Mouse (Mus musculus): ENCODE data around the gene Slc9a9. TPM values are rescaled to one million over a fixed set of nuclear protein-coding genes. Genes with fewer than 3 reads are reported as not detected.

The Slc9a9 gene
- polyA plus RNA-seq, 1 experiment from 2014 or later: 1.6 TPM

GRCm38 (mm10) chr9:95189218-95189605 lies 519.5 kb downstream of the Slc9a9 start:
- no peak for DNase-seq
- Histone ChIP-seq H3K4me3 (replicated peaks) (no peak overlapping the region), H3K36me3 (no peaks in the 10 kb centered on the region), H3K4me2 (no peak overlapping the region), H3K4me1 (replicated peaks) (peaks cover 22% of the 10 kb centered on the region), H3K27ac (no peak overlapping the region), H3K9ac (no peak overlapping the region), H3K27me3 (no peaks in the 10 kb centered on the region), H3K9me3 (replicated peaks) (no peaks in the 10 kb centered on the region)
- 67% methylated on average over 4 of the region's 4 CpGs for WGBS (ENCODE audit: insufficient replicate concordance)
- no peak for ATAC-seq (ENCODE audit: low read depth)

DNA sequence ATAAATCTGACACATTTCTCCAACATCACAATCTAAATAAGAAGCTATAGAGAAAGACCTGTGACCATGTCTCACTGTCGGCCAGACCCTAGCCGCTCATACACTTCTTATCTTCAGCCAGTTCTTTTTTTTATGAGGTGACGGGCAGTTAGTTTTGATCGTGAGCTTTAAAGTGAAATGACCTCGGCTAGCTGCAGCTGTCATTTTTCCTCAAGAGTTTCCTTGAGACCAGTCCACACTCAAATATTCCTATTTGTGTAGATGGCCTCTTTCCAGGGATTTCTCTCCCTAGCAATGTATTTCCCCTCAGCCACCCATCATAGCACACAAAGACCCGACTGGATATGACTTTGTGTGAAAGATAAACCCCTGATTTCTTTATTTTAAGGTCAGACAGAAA lies 521.7 kb downstream of the Slc9a9 start:
- H3K27ac ChIP-seq: no peak overlapping the region
- H3K9ac ChIP-seq: no peak overlapping the region
- H3K27me3 ChIP-seq: no peaks in the 10 kb centered on the region
- peaks cover 27% of the 10 kb centered on the region for H3K4me1 ChIP-seq (replicated peaks)
- WGBS (ENCODE audit: insufficient replicate concordance): 53% methylated on average over 6 of the region's 6 CpGs
- no peaks in the 10 kb centered on the region for H3K36me3 ChIP-seq
- no peaks in the 10 kb centered on the region for H3K9me3 ChIP-seq (replicated peaks)
- H3K4me2 ChIP-seq: no peak overlapping the region
- no peak for ATAC-seq (ENCODE audit: low read depth)
- DNase-seq: no peak
- no peak overlapping the region for H3K4me3 ChIP-seq (replicated peaks)

DNA sequence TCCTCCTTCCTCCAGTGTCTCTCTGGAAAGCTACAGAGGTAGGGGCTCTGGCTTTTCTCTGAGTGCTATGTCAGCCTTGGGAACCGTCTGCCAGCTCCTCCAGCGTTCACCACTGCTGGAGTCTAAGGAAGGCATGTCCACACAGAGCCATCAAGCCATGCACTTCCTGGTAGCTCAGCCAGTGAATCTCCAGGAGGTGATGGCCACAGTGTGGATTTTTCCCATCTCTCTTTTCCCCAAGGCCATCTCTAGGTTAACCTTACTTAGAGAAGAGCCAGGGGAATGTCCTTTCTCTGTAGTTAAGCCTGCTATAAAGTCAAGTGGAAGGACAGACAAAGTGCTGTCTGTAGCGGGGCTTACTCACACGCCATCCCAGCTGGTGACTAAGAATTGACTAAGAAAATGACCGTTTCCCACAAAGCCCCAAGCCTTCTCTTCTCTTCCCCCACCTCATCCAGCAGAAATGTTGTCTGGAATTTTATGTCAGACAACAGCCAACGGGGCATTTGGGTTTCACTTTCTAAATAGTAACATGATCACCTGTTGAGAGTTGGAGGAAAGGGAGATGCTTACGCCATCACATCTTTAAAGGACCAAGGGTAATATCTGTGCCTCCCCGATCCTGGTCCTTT lies 523.3 kb downstream of the Slc9a9 start:
- DNase-seq: no peak
- peaks cover 24% of the 10 kb centered on the region for H3K4me1 ChIP-seq (replicated peaks)
- H3K27ac ChIP-seq: no peak overlapping the region
- no peaks in the 10 kb centered on the region for H3K27me3 ChIP-seq
- no peak overlapping the region for H3K9ac ChIP-seq
- ATAC-seq (ENCODE audit: low read depth): no peak
- H3K4me3 ChIP-seq (replicated peaks): no peak overlapping the region
- H3K4me2 ChIP-seq: no peak overlapping the region
- no peaks in the 10 kb centered on the region for H3K9me3 ChIP-seq (replicated peaks)
- H3K36me3 ChIP-seq: no peaks in the 10 kb centered on the region
- WGBS (ENCODE audit: insufficient replicate concordance): 65% methylated on average over 8 of the region's 8 CpGs

DNA sequence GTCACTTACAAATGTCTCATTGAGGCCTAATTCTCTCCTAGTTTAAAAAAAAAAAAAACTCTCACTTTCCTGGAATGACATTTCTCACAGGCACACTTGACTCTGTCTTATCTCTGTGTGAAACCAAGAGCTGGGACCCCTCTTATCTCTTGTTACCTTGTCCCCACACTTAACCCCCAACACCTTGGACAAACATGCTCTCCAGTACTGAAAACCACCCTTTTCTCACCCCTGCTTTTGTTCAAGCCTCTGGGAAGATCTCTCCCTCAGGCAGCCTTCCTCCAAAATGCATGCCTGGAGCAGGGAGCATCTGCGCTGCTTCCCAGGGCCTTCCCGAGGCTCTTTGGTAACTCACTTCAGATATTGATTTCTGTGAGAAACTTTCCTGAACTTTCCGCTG lies 524.0 kb downstream of the Slc9a9 start:
- ATAC-seq (ENCODE audit: low read depth) (peak; percentile 35; the same call in 1 of the 2 replicates), DNase-seq (no peak)
- no peak overlapping the region for H3K4me3 ChIP-seq (replicated peaks)
- no peaks in the 10 kb centered on the region for H3K36me3 ChIP-seq
- no peaks in the 10 kb centered on the region for H3K27me3 ChIP-seq
- no peak overlapping the region for H3K4me2 ChIP-seq
- no peaks in the 10 kb centered on the region for H3K9me3 ChIP-seq (replicated peaks)
- 60% methylated on average over 3 of the region's 3 CpGs for WGBS (ENCODE audit: insufficient replicate concordance)
- 0 out of 2 replicates have a peak overlapping the region, but pooled peaks have one; percentile 29 for H3K27ac ChIP-seq
- no peak overlapping the region for H3K9ac ChIP-seq
- peaks cover 21% of the 10 kb centered on the region for H3K4me1 ChIP-seq (replicated peaks)

DNA sequence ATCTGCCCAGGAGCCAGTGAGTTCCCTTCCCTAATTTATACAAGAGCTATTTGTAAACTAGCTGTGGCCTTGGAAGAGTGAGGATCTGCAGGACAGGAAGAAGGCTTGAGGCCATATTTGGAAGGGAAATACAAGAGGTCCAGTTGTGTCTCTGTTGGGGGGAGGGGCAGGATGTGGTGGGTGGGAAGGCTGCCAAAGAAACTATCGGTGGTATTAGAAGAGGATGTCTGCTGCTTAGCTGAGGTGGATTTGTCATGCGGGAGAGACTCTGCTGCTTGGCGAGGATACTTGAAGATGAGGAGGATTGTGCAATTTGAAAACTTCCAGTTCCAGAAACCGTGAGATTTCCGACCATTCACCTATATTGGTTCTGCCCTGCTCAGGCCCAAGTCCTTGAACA lies 524.4 kb downstream of the Slc9a9 start:
- Histone ChIP-seq H3K27me3 (no peaks in the 10 kb centered on the region), H3K4me3 (replicated peaks) (no peak overlapping the region), H3K4me1 (replicated peaks) (peaks cover 21% of the 10 kb centered on the region), H3K9ac (no peak overlapping the region), H3K27ac (0 out of 2 replicates have a peak overlapping the region, but pooled peaks have one; percentile 29), H3K9me3 (replicated peaks) (no peaks in the 10 kb centered on the region), H3K36me3 (no peaks in the 10 kb centered on the region), H3K4me2 (no peak overlapping the region)
- no peak for DNase-seq
- WGBS (ENCODE audit: insufficient replicate concordance): 23% methylated on average over 5 of the region's 5 CpGs
- peak; percentile 26; the same call in 1 of the 2 replicates for ATAC-seq (ENCODE audit: low read depth)

- H3K4me3 ChIP-seq (replicated peaks): no peak overlapping the region
- no peaks in the 10 kb centered on the region for H3K36me3 ChIP-seq
- no peak for DNase-seq
- no peaks in the 10 kb centered on the region for H3K4me1 ChIP-seq (replicated peaks)
- ATAC-seq (ENCODE audit: low read depth): no peak
- 64% methylated on average over 7 of the region's 7 CpGs for WGBS (ENCODE audit: insufficient replicate concordance)
- H3K4me2 ChIP-seq: no peak overlapping the region
- H3K9me3 ChIP-seq (replicated peaks): no peaks in the 10 kb centered on the region
- no peak overlapping the region for H3K9ac ChIP-seq
- H3K27me3 ChIP-seq: no peaks in the 10 kb centered on the region
- no peak overlapping the region for H3K27ac ChIP-seq
Measured at GRCm38 (mm10) chr9:95207661-95208060, 538.0 kb downstream of the Slc9a9 start.

DNA sequence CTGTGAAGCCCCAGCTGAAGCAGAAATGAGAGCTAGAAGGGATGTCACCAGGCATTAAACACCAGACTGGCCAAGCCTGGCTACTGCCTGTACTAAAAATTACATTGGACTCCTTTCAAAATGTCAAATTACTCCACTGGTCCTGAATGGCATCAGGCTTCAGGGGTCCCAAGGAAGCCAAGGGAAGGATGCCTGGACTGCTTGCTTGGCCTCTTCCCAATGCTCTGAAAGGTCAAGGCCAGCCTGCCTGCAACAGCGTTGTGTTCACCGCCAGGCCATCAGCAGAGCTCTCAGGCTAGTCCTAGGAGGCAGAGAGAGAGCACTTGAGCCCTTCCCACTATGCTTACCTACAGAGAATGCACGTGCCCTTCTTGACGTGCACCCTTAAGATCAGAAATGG lies 539.0 kb downstream of the Slc9a9 start:
- DNase-seq (no peak), ATAC-seq (ENCODE audit: low read depth) (no peak)
- H3K4me1 ChIP-seq (replicated peaks): no peaks in the 10 kb centered on the region
- H3K4me3 ChIP-seq (replicated peaks): no peak overlapping the region
- no peak overlapping the region for H3K9ac ChIP-seq
- H3K36me3 ChIP-seq: no peaks in the 10 kb centered on the region
- WGBS (ENCODE audit: insufficient replicate concordance): 66% methylated on average over 4 of the region's 4 CpGs
- no peak overlapping the region for H3K4me2 ChIP-seq
- H3K27ac ChIP-seq: no peak overlapping the region
- no peaks in the 10 kb centered on the region for H3K27me3 ChIP-seq
- no peaks in the 10 kb centered on the region for H3K9me3 ChIP-seq (replicated peaks)

DNA sequence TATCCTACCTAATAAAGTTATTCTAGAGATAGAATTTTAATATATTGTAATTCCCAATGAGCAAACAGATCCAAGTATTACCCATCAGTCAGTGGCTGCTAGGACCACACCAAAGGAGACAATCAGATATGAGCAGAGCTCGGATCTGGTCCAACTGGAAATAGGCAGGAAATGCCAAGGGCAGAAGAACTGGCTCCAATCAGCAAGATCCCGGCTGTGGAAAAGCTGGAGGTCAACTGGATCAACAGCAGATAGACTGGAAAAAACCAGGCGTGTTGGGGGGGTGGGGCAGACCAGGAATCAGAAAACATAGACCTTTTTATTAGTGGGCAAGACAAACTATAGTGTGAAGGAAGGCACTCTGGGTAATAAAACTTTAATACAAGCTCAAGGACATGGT lies 550.3 kb downstream of the Slc9a9 start:
- Histone ChIP-seq H3K36me3 (no peaks in the 10 kb centered on the region), H3K4me2 (no peak overlapping the region), H3K4me3 (replicated peaks) (no peak overlapping the region), H3K9ac (no peak overlapping the region), H3K4me1 (replicated peaks) (no peaks in the 10 kb centered on the region), H3K27ac (no peak overlapping the region), H3K27me3 (no peaks in the 10 kb centered on the region), H3K9me3 (replicated peaks) (no peaks in the 10 kb centered on the region)
- WGBS (ENCODE audit: insufficient replicate concordance): 37% methylated on average over 3 of the region's 3 CpGs
- DNase-seq (no peak), ATAC-seq (ENCODE audit: low read depth) (no peak)

DNA sequence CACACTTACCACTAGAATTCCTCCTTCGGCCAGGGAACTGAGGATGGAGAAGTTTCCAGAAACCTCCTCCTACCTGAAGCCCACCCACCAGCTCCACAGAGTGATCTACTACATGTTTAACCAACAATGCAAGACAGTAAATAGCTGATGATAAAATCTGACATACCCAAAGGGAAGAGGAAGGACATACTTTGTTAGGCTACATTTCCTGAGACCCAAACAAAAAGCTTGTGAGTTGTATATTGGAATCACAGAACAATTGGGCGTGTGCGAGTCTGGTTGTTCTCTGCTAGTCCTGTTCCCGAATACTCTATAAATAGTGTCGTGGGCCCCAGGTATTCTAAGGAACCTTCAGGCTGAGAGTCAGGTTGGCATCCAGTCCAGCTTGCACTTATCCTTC lies 551.6 kb downstream of the Slc9a9 start:
- H3K27me3 ChIP-seq: no peaks in the 10 kb centered on the region
- H3K4me2 ChIP-seq: no peak overlapping the region
- DNase-seq (no peak), ATAC-seq (ENCODE audit: low read depth) (no peak)
- H3K9me3 ChIP-seq (replicated peaks): no peaks in the 10 kb centered on the region
- H3K36me3 ChIP-seq: no peaks in the 10 kb centered on the region
- no peak overlapping the region for H3K9ac ChIP-seq
- WGBS (ENCODE audit: insufficient replicate concordance): 62% methylated on average over 5 of the region's 5 CpGs
- H3K27ac ChIP-seq: no peak overlapping the region
- H3K4me3 ChIP-seq (replicated peaks): no peak overlapping the region
- no peaks in the 10 kb centered on the region for H3K4me1 ChIP-seq (replicated peaks)

DNA sequence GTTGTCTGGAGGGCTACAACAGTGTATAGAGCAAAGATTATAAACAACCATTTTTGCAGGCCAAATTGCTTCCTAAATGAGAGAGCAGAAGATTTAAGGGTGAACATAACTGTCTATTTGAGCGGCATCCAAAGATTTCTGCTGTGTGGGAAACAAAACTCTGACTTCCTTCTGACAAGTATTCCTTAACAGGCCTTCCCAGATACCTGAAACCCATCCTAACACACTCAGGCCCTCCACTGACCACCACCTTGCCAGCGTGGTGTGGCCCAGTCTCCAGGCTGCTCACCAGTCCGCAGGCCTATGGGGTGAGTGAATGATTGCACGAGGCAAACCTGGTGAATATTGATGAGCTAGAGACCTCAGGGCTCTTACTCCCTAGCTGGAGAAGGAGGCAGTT lies 557.3 kb downstream of the Slc9a9 start:
- no peak overlapping the region for H3K4me2 ChIP-seq
- 72% methylated on average over 4 of the region's 4 CpGs for WGBS (ENCODE audit: insufficient replicate concordance)
- no peaks in the 10 kb centered on the region for H3K36me3 ChIP-seq
- no peak for ATAC-seq (ENCODE audit: low read depth)
- no peak overlapping the region for H3K4me3 ChIP-seq (replicated peaks)
- H3K9ac ChIP-seq: no peak overlapping the region
- H3K27me3 ChIP-seq: no peaks in the 10 kb centered on the region
- H3K4me1 ChIP-seq (replicated peaks): no peaks in the 10 kb centered on the region; the same call in 1 of the 2 replicates
- no peak for DNase-seq
- no peaks in the 10 kb centered on the region for H3K9me3 ChIP-seq (replicated peaks)
- no peak overlapping the region for H3K27ac ChIP-seq

DNA sequence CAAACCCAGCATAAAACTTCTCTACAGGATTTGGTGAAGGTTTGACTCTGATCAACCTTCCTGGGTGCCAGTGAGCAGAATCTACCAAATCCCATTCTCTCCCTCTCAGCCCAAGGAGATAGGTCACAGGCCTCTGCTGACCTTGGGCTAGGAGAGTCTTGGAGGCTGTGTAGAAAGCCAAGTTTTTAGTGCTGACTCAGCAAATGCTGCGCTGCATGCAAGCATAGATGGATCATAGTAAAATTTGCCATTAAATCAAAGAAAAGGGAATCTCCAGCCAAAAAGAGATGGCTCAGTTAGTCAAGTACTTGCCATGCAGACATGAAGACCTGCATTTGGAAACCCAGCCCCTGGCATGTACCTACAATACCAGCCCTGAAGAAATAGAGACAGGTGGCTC lies 558.4 kb downstream of the Slc9a9 start:
- H3K9me3 ChIP-seq (replicated peaks): no peaks in the 10 kb centered on the region
- no peak for ATAC-seq (ENCODE audit: low read depth)
- no peak overlapping the region for H3K27ac ChIP-seq
- no peak for DNase-seq
- no peaks in the 10 kb centered on the region for H3K36me3 ChIP-seq
- WGBS (ENCODE audit: insufficient replicate concordance): 75% methylated on average over 1 of the region's 1 CpGs
- no peak overlapping the region for H3K4me2 ChIP-seq
- H3K4me3 ChIP-seq (replicated peaks): no peak overlapping the region
- H3K27me3 ChIP-seq: no peaks in the 10 kb centered on the region
- H3K4me1 ChIP-seq (replicated peaks): no peaks in the 10 kb centered on the region; the same call in 1 of the 2 replicates
- no peak overlapping the region for H3K9ac ChIP-seq

GRCm38 (mm10) chr9:95229147-95229546 lies 559.4 kb downstream of the Slc9a9 start:
- no peak for ATAC-seq (ENCODE audit: low read depth)
- no peaks in the 10 kb centered on the region for H3K36me3 ChIP-seq
- no peaks in the 10 kb centered on the region; the same call in 1 of the 2 replicates for H3K4me1 ChIP-seq (replicated peaks)
- WGBS (ENCODE audit: insufficient replicate concordance): 27% methylated on average over 2 of the region's 2 CpGs
- H3K4me2 ChIP-seq: no peak overlapping the region
- DNase-seq: no peak
- no peaks in the 10 kb centered on the region for H3K27me3 ChIP-seq
- H3K27ac ChIP-seq: no peak overlapping the region
- no peak overlapping the region for H3K9ac ChIP-seq
- H3K4me3 ChIP-seq (replicated peaks): no peak overlapping the region
- H3K9me3 ChIP-seq (replicated peaks): no peaks in the 10 kb centered on the region
